Mouse (Mus musculus): ENCODE results near the gene Mitf.

The Mitf gene

GRCm38 (mm10) chr6:98046295-98047108 lies 239.7 kb downstream of the Mitf start:
- DNase-seq (ENCODE audit: low spot score) = no peak

GRCm38 (mm10) chr6:98047741-98048140 lies 240.9 kb downstream of the Mitf start:
- no peak for DNase-seq (ENCODE audit: low spot score)

GRCm38 (mm10) chr6:98048671-98049438 lies 242.0 kb downstream of the Mitf start:
- no peak for DNase-seq (ENCODE audit: low spot score)

GRCm38 (mm10) chr6:98049551-98049950 lies 242.7 kb downstream of the Mitf start:
- DNase-seq (ENCODE audit: low spot score) = no peak

GRCm38 (mm10) chr6:98061878-98062277 lies 255.0 kb downstream of the Mitf start:
- no peak for DNase-seq (ENCODE audit: low spot score)

GRCm38 (mm10) chr6:98064926-98065325 lies 258.1 kb downstream of the Mitf start:
- DNase-seq (ENCODE audit: low spot score) = no peak

- DNase-seq (ENCODE audit: low spot score) = no peak
Observed at GRCm38 (mm10) chr6:98066420-98066819, 259.6 kb downstream of the Mitf start.

Measured in urinary bladder, postnatal 14 days (tissue).